Mouse (Mus musculus) liver, adult 2 months (tissue): ENCODE data around the gene Hist3h2a. TPM values are rescaled to one million over a fixed set of nuclear protein-coding genes. Genes with fewer than 3 reads are reported as not detected.

Source experiments
- DNase-seq: peaks from one replicate; pipeline ENCODE4 v3.0.0-alpha.2; 2011; ENCODE audit warnings: low read depth, low spot score; ENCODE audit errors: extremely low read depth
- H3K27ac ChIP-seq: fragments of 200-500 bp; replicated peaks from 2 replicates; pipeline ENCODE4 v1.5.1; 2012; ENCODE audit warnings: low read depth, mild to moderate bottlenecking, control low read depth, inconsistent platforms, low read length; ENCODE audit not compliant: insufficient read depth
- H3K27me3 ChIP-seq: fragments of 200-500 bp; 2 replicates; pipeline ENCODE4 v1.6.1; 2012; ENCODE audit warnings: mild to moderate bottlenecking, moderate library complexity, low read length, inconsistent platforms; ENCODE audit not compliant: control insufficient read depth, insufficient read depth
- H3K36me3 ChIP-seq: fragments of 200-500 bp; 2 replicates; pipeline ENCODE4 v1.6.1; 2012; ENCODE audit warnings: low read length, inconsistent platforms; ENCODE audit not compliant: control insufficient read depth, insufficient read depth
- H3K4me1 ChIP-seq: fragments of 200-500 bp; 2 replicates; pipeline ENCODE4 v1.6.1; 2011; ENCODE audit warnings: low read length; ENCODE audit not compliant: control insufficient read depth, insufficient read depth
- H3K4me3 ChIP-seq: fragments of 200-500 bp; 2 replicates; pipeline ENCODE4 v1.5.1; 2011; ENCODE audit warnings: low read depth, mild to moderate bottlenecking, control low read depth, low read length, moderate library complexity; ENCODE audit not compliant: insufficient read depth
- H3K79me2 ChIP-seq: fragments of 200-500 bp; 2 replicates; pipeline ENCODE4 v1.6.1; 2012; ENCODE audit warnings: inconsistent platforms, mild to moderate bottlenecking, low read length, moderate library complexity; ENCODE audit not compliant: control insufficient read depth, insufficient read depth
- H3K9ac ChIP-seq: fragments of 200-500 bp; 2 replicates; pipeline ENCODE4 v1.6.1; 2012; ENCODE audit warnings: low read depth, mild to moderate bottlenecking, control low read depth, inconsistent platforms, low read length
- CTCF ChIP-seq: fragments of 200-500 bp; IDR thresholded peaks from 2 replicates; pipeline ENCODE4 v1.5.1; 2011; ENCODE audit warnings: low read depth, low read length, control low read depth
- POLR2A ChIP-seq: fragments of 200-500 bp; IDR thresholded peaks from 2 replicates; pipeline ENCODE4 v1.6.1; 2011; ENCODE audit warnings: low read length, control low read depth; ENCODE audit not compliant: insufficient read depth; ENCODE audit errors: extremely low read depth
- WGBS: fragments of 180-500 bp; shearing (Covaris S2); methylation state at CpG from one replicate; pipeline ENCODE4 v1.1.7; 2018; 5-methylcytosine and 5-hydroxymethylcytosine counted together
- polyA plus RNA-seq: library from polyadenylated mRNA; depleted of rRNA; stranded (reverse); fragments of >200 nt; gene quantifications from 2 replicates; pipeline ENCODE4 v1.2.3, GENCODE M21; 2012
- total RNA-seq: library from RNA; depleted of rRNA; stranded (reverse); fragments of >200 nt; gene quantifications from 2 replicates; pipeline ENCODE4 v1.2.3, GENCODE M21; 2014

The Hist3h2a gene
- total and polyA plus RNA-seq, 2 experiments: 2.7 to 7.8 TPM

GRCm38 (mm10) chr11:58959921-58960465 is 5.5 kb downstream of the Hist3h2a start:
- Histone ChIP-seq H3K4me3 (peak overlapping the region; percentile 58), H3K9ac (peak overlapping the region; percentile 29), H3K36me3 (0 out of 2 replicates have a peak, but pooled peaks cover 2% of the 10 kb centered on the region), H3K27ac (no peak overlapping the region), H3K27me3 (0 out of 2 replicates have a peak, but pooled peaks cover 5% of the 10 kb centered on the region), H3K4me1 (peaks cover 3% of the 10 kb centered on the region; the same call in 1 of the 2 replicates), H3K79me2 (peaks cover 2% of the 10 kb centered on the region; the same call in 1 of the 2 replicates)
- peak; percentile 73 for DNase-seq
- peak; percentile 34; the same call in 1 of the 2 replicates for TF ChIP-seq CTCF
- TF ChIP-seq POLR2A: no peak
- 14% methylated on average over 40 of the region's 40 CpGs for WGBS

GRCm38 (mm10) chr11:58961364-58962177 is 7.1 kb downstream of the Hist3h2a start:
- Histone ChIP-seq H3K4me1 (peaks cover 3% of the 10 kb centered on the region; the same call in 1 of the 2 replicates), H3K27me3 (0 out of 2 replicates have a peak, but pooled peaks cover 5% of the 10 kb centered on the region), H3K36me3 (0 out of 2 replicates have a peak, but pooled peaks cover 2% of the 10 kb centered on the region), H3K79me2 (no peaks in the 10 kb centered on the region), H3K9ac (no peak overlapping the region), H3K27ac (no peak overlapping the region), H3K4me3 (no peak overlapping the region)
- TF ChIP-seq POLR2A (no peak), CTCF (no peak)
- DNase-seq: no peak
- 63% methylated on average over 50 of the region's 50 CpGs for WGBS

- 37% methylated on average over 17 of the region's 17 CpGs for WGBS
- Histone ChIP-seq H3K27me3 (0 out of 2 replicates have a peak, but pooled peaks cover 5% of the 10 kb centered on the region), H3K4me3 (no peak overlapping the region), H3K79me2 (no peaks in the 10 kb centered on the region), H3K4me1 (peaks cover 3% of the 10 kb centered on the region; the same call in 1 of the 2 replicates), H3K9ac (no peak overlapping the region), H3K27ac (no peak overlapping the region), H3K36me3 (no peaks in the 10 kb centered on the region)
- no peak for DNase-seq
- TF ChIP-seq POLR2A: no peak
- TF ChIP-seq CTCF: no peak
These were observed 9.1 kb downstream of the Hist3h2a start for GRCm38 (mm10) chr11:58963543-58963942.

GRCm38 (mm10) chr11:58964216-58964615 is 9.7 kb downstream of the Hist3h2a start:
- Histone ChIP-seq H3K27ac (no peak overlapping the region), H3K9ac (no peak overlapping the region), H3K36me3 (no peaks in the 10 kb centered on the region), H3K4me3 (no peak overlapping the region), H3K27me3 (0 out of 2 replicates have a peak, but pooled peaks cover 5% of the 10 kb centered on the region), H3K4me1 (peaks cover 3% of the 10 kb centered on the region; the same call in 1 of the 2 replicates), H3K79me2 (no peaks in the 10 kb centered on the region)
- DNase-seq: no peak
- 86% methylated on average over 7 of the region's 7 CpGs for WGBS
- TF ChIP-seq POLR2A (no peak), CTCF (no peak)

- Histone ChIP-seq H3K27ac (no peak overlapping the region), H3K79me2 (no peaks in the 10 kb centered on the region), H3K36me3 (no peaks in the 10 kb centered on the region), H3K4me3 (no peak overlapping the region), H3K4me1 (no peaks in the 10 kb centered on the region; the same call in 1 of the 2 replicates), H3K27me3 (0 out of 2 replicates have a peak, but pooled peaks cover 5% of the 10 kb centered on the region), H3K9ac (no peak overlapping the region)
- DNase-seq: no peak
- WGBS: 56% methylated on average over 12 of the region's 12 CpGs
- TF ChIP-seq CTCF: no peak
- TF ChIP-seq POLR2A: no peak
These were observed 10.7 kb downstream of the Hist3h2a start for GRCm38 (mm10) chr11:58965001-58965760.
